Mouse (Mus musculus) embryo, embryonic 10 days (tissue): ENCODE measurements around the gene Ston1.

Experiments used
- DNase-seq: peaks from one replicate; pipeline ENCODE4 v3.0.0-alpha.2; 2015; ENCODE audit warnings: low spot score

The Ston1 gene

DNA sequence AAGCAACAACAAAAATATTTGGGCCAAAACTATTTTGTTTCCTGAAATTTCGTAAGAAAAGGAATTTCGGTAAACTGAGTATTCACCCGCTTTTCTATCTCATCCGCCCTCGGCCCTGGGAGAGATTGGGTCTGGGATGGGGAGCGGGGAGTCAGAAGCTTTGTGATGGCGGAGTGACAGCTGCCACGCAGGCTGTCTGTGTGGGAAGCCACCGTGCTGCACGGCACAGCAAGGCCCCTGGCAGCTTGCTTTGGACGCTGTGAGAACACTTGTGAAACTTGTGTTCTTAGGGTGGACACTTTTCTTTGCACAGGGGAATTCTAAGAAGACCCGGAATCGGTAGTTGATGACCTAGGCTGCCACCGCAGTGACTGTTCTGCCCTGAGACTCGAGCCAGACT, 10.1 kb upstream of the Ston1 start:
- no peak for DNase-seq

DNA sequence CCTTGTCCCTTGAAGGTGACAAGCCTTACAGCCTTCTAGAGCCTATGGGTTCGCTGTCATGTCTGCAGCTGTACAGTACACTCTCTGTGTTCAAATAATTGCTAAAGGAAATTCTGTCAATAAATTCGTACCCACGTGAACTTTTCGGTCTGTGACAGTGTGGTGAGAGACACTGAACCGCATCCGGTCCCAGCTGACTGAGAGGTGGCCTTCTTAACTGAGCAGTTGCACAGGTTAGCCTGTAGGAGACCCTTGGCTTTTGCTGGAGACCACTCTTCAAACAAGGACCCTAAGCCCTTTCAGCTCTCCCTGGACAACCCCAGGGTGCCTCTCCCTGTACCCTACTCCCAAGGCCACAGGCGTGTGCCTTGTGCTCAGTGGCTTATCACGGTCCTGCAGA, 9.3 kb upstream of the Ston1 start:
- no peak for DNase-seq

DNA sequence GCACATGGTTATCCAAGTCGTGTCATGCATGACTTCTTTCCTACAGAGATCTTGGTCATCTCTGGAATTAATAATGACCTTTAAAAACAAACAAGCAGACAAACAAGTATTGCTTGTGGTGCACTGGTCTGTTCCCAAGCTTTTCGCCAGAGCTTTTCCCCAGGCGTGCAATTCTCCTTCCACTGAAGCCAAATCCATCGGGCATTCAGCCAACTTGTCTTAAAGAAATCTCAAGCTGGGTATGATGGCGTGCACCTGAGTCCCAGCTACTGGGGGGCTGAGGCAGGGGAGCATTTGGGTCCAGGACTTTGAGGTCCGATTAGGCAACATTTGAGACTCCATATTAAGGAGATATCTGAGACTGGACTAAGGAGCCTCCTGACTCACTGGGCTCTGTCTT, 7.2 kb upstream of the Ston1 start:
- DNase-seq: no peak

GRCm38 (mm10) chr17:88595071-88595470, 2.4 kb upstream of the Ston1 start:
- DNase-seq: no peak

DNA sequence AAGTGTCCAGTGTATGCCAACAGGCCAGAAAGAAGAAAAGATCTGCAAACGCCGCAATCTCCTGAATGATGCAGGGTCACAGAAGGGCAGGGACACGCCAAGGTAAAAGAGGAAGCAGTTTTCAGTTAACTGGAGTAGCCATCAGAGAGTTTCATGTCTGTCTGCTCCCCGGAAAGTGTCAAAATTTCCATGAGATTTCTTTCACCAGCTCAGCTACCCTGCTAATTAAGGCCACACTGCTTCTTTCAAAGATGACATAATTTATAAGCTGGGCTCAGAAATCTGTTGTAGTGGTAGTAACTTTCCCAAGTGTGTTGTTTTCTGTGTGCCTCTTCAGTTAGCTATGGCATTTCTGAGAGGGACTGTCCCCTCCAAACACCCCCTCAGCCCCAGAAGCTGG, 1.4 kb upstream of the Ston1 start:
- DNase-seq: no peak

DNA sequence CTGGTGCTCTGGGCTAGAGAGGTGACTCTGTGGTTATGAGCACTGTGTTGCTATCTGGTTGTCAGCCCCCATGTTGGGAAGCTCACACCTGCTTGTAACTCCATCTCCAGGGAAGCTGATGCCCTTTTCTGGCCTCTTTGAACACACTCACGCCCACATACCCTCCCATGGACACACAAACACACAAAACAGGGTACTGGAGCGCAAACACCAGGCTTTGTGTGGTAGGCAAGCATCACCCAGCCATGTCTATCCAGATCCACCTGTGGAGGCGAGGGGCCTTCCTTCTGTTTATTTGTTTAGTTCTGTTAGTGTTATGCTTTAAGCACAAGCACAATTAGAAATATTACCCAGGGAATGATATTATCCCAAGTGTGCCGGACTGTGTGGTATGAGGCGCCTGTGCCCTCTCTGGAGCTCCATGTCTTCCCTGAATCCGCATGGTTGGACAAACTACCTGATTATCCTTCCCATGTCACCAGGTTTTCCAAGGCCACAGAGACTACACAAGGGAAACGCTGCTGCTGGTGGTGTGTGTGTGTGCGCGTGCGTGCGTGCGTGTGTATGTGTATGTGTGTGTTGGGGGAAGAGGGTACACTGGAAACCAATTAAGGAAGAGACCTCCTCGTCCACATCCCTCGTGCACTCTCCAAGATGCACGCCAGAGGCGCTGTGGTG, 801 bp upstream of the Ston1 start:
- DNase-seq: no peak

DNA sequence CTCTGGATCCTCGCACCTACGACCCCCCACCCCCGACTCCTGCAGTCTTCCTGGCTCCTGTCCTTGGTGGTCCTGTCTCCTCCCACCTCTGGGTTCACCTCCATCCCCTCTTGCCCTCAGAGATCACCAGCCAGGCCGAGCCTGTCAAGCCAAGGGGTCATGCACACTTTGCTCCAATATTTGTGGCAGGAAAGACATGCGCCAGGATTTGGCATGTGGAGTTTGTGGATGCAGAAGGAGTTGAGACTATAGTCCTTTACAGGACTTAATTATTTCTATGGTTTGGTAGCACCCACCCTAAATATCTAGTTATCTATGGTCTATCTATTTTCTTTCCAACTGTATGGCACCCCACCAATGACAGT, 554 bp downstream of the Ston1 start:
- peak; percentile 46 for DNase-seq

- peak; percentile 38 for DNase-seq
Measured at GRCm38 (mm10) chr17:88598570-88599368, 1.3 kb downstream of the Ston1 start.

GRCm38 (mm10) chr17:88600492-88601026, 3.1 kb downstream of the Ston1 start:
- no peak for DNase-seq

GRCm38 (mm10) chr17:88603943-88604342, 6.5 kb downstream of the Ston1 start:
- DNase-seq: no peak

- no peak for DNase-seq
Measured at GRCm38 (mm10) chr17:88606056-88606455, 8.6 kb downstream of the Ston1 start.

DNA sequence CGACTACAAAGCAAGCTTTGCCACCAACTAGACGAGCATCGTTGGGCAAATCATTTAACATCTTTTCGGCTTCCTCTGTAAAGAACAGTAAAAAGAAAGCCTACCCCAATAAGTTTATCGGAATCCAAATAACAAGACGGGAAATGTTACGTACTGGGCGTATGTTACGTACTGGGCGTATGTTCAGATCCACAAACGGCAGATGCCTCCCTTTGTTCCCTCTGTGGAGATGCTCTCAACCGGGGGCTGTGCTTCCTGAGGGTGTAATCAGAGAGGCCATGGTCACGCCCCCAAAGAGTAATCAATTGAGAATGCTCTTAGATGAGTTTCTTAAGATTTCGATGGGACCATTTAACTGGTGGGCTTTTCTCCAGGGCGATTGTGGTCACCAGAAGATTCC, 11.9 kb downstream of the Ston1 start:
- DNase-seq: no peak

GRCm38 (mm10) chr17:88611057-88611456, 13.6 kb downstream of the Ston1 start:
- DNase-seq: no peak

- no peak for DNase-seq
Measured at GRCm38 (mm10) chr17:88613172-88613571, 15.7 kb downstream of the Ston1 start.

GRCm38 (mm10) chr17:88613721-88614120, 16.2 kb downstream of the Ston1 start:
- no peak for DNase-seq

GRCm38 (mm10) chr17:88614234-88614633, 16.8 kb downstream of the Ston1 start:
- DNase-seq: no peak

GRCm38 (mm10) chr17:88614733-88615132, 17.2 kb downstream of the Ston1 start:
- no peak for DNase-seq

DNA sequence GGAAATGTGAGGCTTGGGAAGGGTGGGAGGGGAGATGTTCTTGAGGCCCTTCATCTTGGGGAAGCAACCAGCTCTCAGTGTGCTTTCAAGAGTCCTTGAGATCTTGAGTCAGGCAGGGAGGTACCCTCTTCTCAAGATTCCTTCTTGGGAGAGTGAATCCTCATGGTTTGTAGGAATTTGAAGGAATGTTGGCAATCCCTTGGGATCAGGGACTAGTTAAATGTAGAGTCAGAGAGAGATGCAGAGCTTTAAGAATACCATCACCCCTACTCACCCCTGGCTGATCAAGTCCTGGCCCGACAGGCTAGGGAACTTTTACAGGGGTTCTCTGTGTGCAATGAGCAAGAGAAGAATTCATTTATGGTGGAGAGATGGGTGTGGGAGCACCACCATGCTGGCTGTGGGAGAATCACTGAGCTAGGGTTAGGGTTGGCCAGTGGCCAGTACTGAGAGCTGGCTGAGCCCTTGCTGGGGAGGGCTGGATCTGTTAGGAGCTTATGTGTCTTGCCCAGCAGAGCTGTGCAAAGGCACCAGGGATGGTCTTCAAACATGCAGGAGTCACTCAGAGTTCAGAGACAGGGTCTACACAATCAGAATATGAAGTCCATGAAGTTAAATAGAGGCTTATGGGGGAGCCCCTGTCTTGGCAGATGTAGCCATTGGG, 18.1 kb downstream of the Ston1 start:
- DNase-seq: no peak

DNA sequence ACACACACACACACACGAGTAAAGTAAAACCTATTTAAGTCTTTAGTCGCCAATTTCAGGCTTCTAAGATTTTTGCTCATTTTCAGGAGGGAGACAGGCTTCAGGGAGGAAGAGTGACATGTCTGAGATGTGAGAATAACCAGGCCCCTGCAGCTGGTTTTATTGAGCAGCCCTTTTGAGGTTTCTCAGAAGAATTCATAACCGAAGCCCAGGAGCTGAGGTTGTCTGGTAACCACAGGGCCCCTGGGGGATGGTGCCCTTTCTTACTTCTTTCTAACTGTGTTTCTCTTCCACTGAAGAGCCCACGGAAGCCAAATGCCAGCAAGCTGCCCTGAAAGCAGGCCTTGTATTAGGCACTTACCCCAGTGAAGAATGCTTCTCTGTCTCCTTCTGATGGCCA, 23.5 kb downstream of the Ston1 start:
- no peak for DNase-seq

DNA sequence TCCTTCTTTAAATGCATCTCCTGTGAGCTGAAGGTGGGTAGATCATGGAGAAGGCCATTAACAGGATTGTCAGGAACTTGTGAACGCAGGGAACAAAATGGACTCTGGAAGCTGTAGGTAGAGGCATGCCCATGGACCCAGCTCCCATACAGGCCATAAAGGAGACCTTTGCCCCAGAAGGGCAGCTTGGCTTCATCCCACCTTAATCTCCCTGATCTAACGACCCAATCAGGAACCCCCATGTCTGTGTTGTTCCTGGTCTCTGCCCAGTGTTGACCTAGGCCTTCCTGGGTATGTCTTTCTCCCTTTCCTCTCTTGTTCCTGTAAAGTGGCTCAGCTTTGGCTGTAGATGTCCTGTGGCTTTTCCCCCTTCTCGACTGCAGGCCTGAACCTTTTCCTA, 23.9 kb downstream of the Ston1 start:
- no peak for DNase-seq

- DNase-seq: no peak
Measured at GRCm38 (mm10) chr17:88622711-88623110, 25.2 kb downstream of the Ston1 start.

DNA sequence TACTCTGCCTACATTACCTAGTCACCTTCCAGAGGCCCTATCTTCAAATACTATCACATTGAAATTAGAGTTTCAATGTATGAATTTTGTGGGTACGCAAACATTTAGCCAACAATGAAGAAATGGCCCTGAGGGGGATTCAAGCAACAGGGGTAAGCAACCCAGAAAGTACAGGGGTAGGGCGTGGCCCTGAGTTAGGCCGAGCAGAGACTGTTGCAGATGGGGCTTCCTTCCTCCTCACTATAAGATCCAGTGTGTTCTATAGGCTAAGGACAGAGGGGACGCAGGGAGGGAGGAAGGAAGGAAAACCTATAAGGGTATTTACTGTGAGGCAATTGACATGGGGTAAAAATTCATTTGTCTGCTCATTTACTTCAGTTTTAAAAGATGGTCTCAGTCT, 26.9 kb downstream of the Ston1 start:
- DNase-seq: no peak

GRCm38 (mm10) chr17:88625350-88625749, 27.9 kb downstream of the Ston1 start:
- DNase-seq: no peak
